Mouse (Mus musculus) limb, embryonic 13.5 days (tissue): Measurements from ENCODE around the gene Wdfy1. TPM values are rescaled to one million over a fixed set of nuclear protein-coding genes. Genes with fewer than 3 reads are reported as not detected.

ENCODE experiments used
- ATAC-seq: fragments of 200-750 bp; cut with Nextera tagmentation; 2 replicates; pipeline ENCODE4 v1.8.0; 2017; ENCODE audit warnings: low read depth, moderate number of reproducible peaks, moderate TSS enrichment; ENCODE audit not compliant: low FRiP score
- H3K27ac ChIP-seq: fragments of 300-500 bp; sonication (generic); 2 replicates; pipeline ENCODE4 v1.5.1; 2015; ENCODE audit warnings: inconsistent platforms, mild to moderate bottlenecking, moderate library complexity
- H3K27me3 ChIP-seq: fragments of 300-500 bp; sonication (generic); 2 replicates; pipeline ENCODE4 v1.6.1; 2015; ENCODE audit warnings: mild to moderate bottlenecking, inconsistent platforms
- H3K36me3 ChIP-seq: fragments of 300-500 bp; sonication (generic); 2 replicates; pipeline ENCODE4 v1.6.1; 2015; ENCODE audit warnings: inconsistent platforms, mild to moderate bottlenecking, moderate library complexity
- H3K4me1 ChIP-seq: fragments of 300-500 bp; sonication (generic); 2 replicates; pipeline ENCODE4 v1.6.1; 2015; ENCODE audit warnings: inconsistent platforms
- H3K4me2 ChIP-seq: fragments of 300-500 bp; sonication (generic); replicated peaks from 2 replicates; pipeline ENCODE4 v1.6.1; 2015; ENCODE audit warnings: inconsistent platforms, mild to moderate bottlenecking, moderate library complexity
- H3K4me3 ChIP-seq: fragments of 300-500 bp; sonication (generic); 2 replicates; pipeline ENCODE4 v1.5.1; 2015; ENCODE audit warnings: moderate library complexity, mild to moderate bottlenecking, inconsistent platforms
- H3K9ac ChIP-seq: fragments of 300-500 bp; sonication (generic); 2 replicates; pipeline ENCODE4 v1.6.1; 2015; ENCODE audit warnings: mild to moderate bottlenecking, inconsistent platforms
- H3K9me3 ChIP-seq: fragments of 300-500 bp; sonication (generic); 2 replicates; pipeline ENCODE4 v1.6.1; 2016; ENCODE audit warnings: inconsistent platforms
- WGBS: fragments of 180-500 bp; shearing (Covaris S2); methylation state at CpG from one replicate; pipeline ENCODE4 v1.1.7; 2015; 5-methylcytosine and 5-hydroxymethylcytosine counted together
- polyA plus RNA-seq: library from polyadenylated mRNA; unstranded; fragments of >200 nt; fragmentation: Nextera tagmentation; extraction: Ambion mirVana; gene quantifications from 2 replicates; pipeline ENCODE4 v1.2.1, GENCODE M21; 2015

Wdfy1 gene
- polyA plus RNA-seq, 1 experiment from 2014 or later, result 39.1 TPM

- no peaks in the 10 kb centered on the region for H3K27me3 ChIP-seq
- no peaks in the 10 kb centered on the region for H3K4me1 ChIP-seq
- no peak overlapping the region for H3K27ac ChIP-seq
- no peak overlapping the region for H3K4me2 ChIP-seq
- 93% methylated on average over 2 of the region's 2 CpGs for WGBS
- no peak overlapping the region for H3K4me3 ChIP-seq
- no peak for ATAC-seq
- no peak overlapping the region for H3K9ac ChIP-seq
- no peaks in the 10 kb centered on the region for H3K9me3 ChIP-seq
- H3K36me3 ChIP-seq, result peaks cover 25% of the 10 kb centered on the region
These were observed 71.3 kb downstream of the Wdfy1 start for GRCm38 (mm10) chr1:79704672-79705071.

- Histone ChIP-seq H3K27me3 (no peaks in the 10 kb centered on the region), H3K9ac (no peak overlapping the region), H3K27ac (no peak overlapping the region), H3K4me1 (no peaks in the 10 kb centered on the region), H3K36me3 (peaks cover 25% of the 10 kb centered on the region), H3K4me3 (no peak overlapping the region), H3K9me3 (no peaks in the 10 kb centered on the region), H3K4me2 (no peak overlapping the region)
- 88% methylated on average over 8 of the region's 8 CpGs for WGBS
- no peak for ATAC-seq
These were observed 72.4 kb downstream of the Wdfy1 start for GRCm38 (mm10) chr1:79703520-79703919.

- Histone ChIP-seq H3K36me3 (no peaks in the 10 kb centered on the region), H3K9ac (no peak overlapping the region), H3K9me3 (no peaks in the 10 kb centered on the region), H3K27ac (no peak overlapping the region), H3K4me1 (peaks cover 13% of the 10 kb centered on the region; the same call in 1 of the 2 replicates), H3K4me2 (no peak overlapping the region), H3K27me3 (no peaks in the 10 kb centered on the region), H3K4me3 (no peak overlapping the region)
- 94% methylated on average over 2 of the region's 2 CpGs for WGBS
- ATAC-seq, result no peak
These were observed 77.4 kb downstream of the Wdfy1 start for GRCm38 (mm10) chr1:79698506-79698905.

- Histone ChIP-seq H3K4me3 (no peak overlapping the region), H3K4me1 (peaks cover 13% of the 10 kb centered on the region; the same call in 1 of the 2 replicates), H3K27me3 (no peaks in the 10 kb centered on the region), H3K4me2 (no peak overlapping the region), H3K27ac (peak overlapping the region; percentile 10; the same call in 1 of the 2 replicates), H3K9ac (no peak overlapping the region), H3K36me3 (no peaks in the 10 kb centered on the region), H3K9me3 (no peaks in the 10 kb centered on the region)
- WGBS, result 66% methylated on average over 9 of the region's 9 CpGs
- ATAC-seq, result peak; percentile 64; the same call in 1 of the 2 replicates
These were observed 78.6 kb downstream of the Wdfy1 start for GRCm38 (mm10) chr1:79697382-79697781.

- Histone ChIP-seq H3K9me3 (no peaks in the 10 kb centered on the region), H3K4me3 (no peak overlapping the region), H3K9ac (no peak overlapping the region), H3K4me2 (no peak overlapping the region), H3K4me1 (peaks cover 13% of the 10 kb centered on the region; the same call in 1 of the 2 replicates), H3K36me3 (no peaks in the 10 kb centered on the region), H3K27me3 (no peaks in the 10 kb centered on the region), H3K27ac (peak overlapping the region; percentile 10; the same call in 1 of the 2 replicates)
- 63% methylated on average over 5 of the region's 5 CpGs for WGBS
- peak; percentile 48; the same call in 1 of the 2 replicates for ATAC-seq
These were observed 79.0 kb downstream of the Wdfy1 start for GRCm38 (mm10) chr1:79696933-79697332.

GRCm38 (mm10) chr1:79692482-79692881 is 83.5 kb downstream of the Wdfy1 start:
- Histone ChIP-seq H3K4me2 (no peak overlapping the region), H3K36me3 (no peaks in the 10 kb centered on the region), H3K27me3 (no peaks in the 10 kb centered on the region), H3K4me3 (no peak overlapping the region), H3K27ac (no peak overlapping the region), H3K9me3 (no peaks in the 10 kb centered on the region), H3K4me1 (peaks cover 6% of the 10 kb centered on the region; the same call in 1 of the 2 replicates), H3K9ac (no peak overlapping the region)
- ATAC-seq, result no peak
- WGBS, result 84% methylated on average over 3 of the region's 3 CpGs

GRCm38 (mm10) chr1:79687254-79687653 is 88.7 kb downstream of the Wdfy1 start:
- no peaks in the 10 kb centered on the region for H3K36me3 ChIP-seq
- H3K4me1 ChIP-seq, result no peaks in the 10 kb centered on the region
- no peak overlapping the region for H3K4me3 ChIP-seq
- WGBS, result 82% methylated on average over 1 of the region's 1 CpGs
- no peaks in the 10 kb centered on the region for H3K9me3 ChIP-seq
- H3K9ac ChIP-seq, result no peak overlapping the region
- no peak overlapping the region for H3K27ac ChIP-seq
- H3K27me3 ChIP-seq, result no peaks in the 10 kb centered on the region
- no peak overlapping the region for H3K4me2 ChIP-seq
- no peak for ATAC-seq

GRCm38 (mm10) chr1:79684027-79684426 is 91.9 kb downstream of the Wdfy1 start:
- no peak for ATAC-seq
- H3K9ac ChIP-seq, result no peak overlapping the region

GRCm38 (mm10) chr1:79682936-79683335 is 93.0 kb downstream of the Wdfy1 start:
- no peaks in the 10 kb centered on the region for H3K27me3 ChIP-seq
- H3K4me3 ChIP-seq, result no peak overlapping the region
- no peaks in the 10 kb centered on the region for H3K9me3 ChIP-seq
- H3K9ac ChIP-seq, result no peak overlapping the region
- ATAC-seq, result no peak
- WGBS, result 13% methylated on average over 5 of the region's 5 CpGs
- no peaks in the 10 kb centered on the region for H3K36me3 ChIP-seq
- H3K4me2 ChIP-seq, result no peak overlapping the region
- H3K4me1 ChIP-seq, result no peaks in the 10 kb centered on the region
- H3K27ac ChIP-seq, result no peak overlapping the region

More at GRCm38 (mm10) chr1:79684027-79684426, 91.9 kb downstream of the Wdfy1 start:
- no peak overlapping the region for H3K27ac ChIP-seq
- no peak overlapping the region for H3K4me2 ChIP-seq
- no peak overlapping the region for H3K4me3 ChIP-seq
- no peaks in the 10 kb centered on the region for H3K4me1 ChIP-seq
- H3K9me3 ChIP-seq, result no peaks in the 10 kb centered on the region
- H3K36me3 ChIP-seq, result no peaks in the 10 kb centered on the region
- no peaks in the 10 kb centered on the region for H3K27me3 ChIP-seq

- Histone ChIP-seq H3K4me3 (no peak overlapping the region), H3K4me1 (no peaks in the 10 kb centered on the region), H3K27me3 (no peaks in the 10 kb centered on the region), H3K4me2 (no peak overlapping the region), H3K9ac (no peak overlapping the region), H3K9me3 (no peaks in the 10 kb centered on the region), H3K36me3 (no peaks in the 10 kb centered on the region), H3K27ac (no peak overlapping the region)
- WGBS, result 77% methylated on average over 3 of the region's 3 CpGs
- no peak for ATAC-seq
These were observed 95.2 kb downstream of the Wdfy1 start for GRCm38 (mm10) chr1:79680777-79681176.

- Histone ChIP-seq H3K27ac (no peak overlapping the region), H3K9me3 (no peaks in the 10 kb centered on the region), H3K4me2 (no peak overlapping the region), H3K4me1 (no peaks in the 10 kb centered on the region), H3K36me3 (no peaks in the 10 kb centered on the region), H3K4me3 (no peak overlapping the region), H3K27me3 (peaks cover 8% of the 10 kb centered on the region), H3K9ac (no peak overlapping the region)
- 81% methylated on average over 8 of the region's 8 CpGs for WGBS
- no peak for ATAC-seq
These were observed 97.7 kb downstream of the Wdfy1 start for GRCm38 (mm10) chr1:79678117-79678684.

- WGBS, result 31% methylated on average over 4 of the region's 4 CpGs
- ATAC-seq, result no peak
- Histone ChIP-seq H3K4me1 (peaks cover 2% of the 10 kb centered on the region; the same call in 1 of the 2 replicates), H3K27ac (no peak overlapping the region), H3K27me3 (peaks cover 15% of the 10 kb centered on the region), H3K4me2 (no peak overlapping the region), H3K4me3 (no peak overlapping the region), H3K9me3 (no peaks in the 10 kb centered on the region), H3K9ac (no peak overlapping the region), H3K36me3 (no peaks in the 10 kb centered on the region)
These were observed 100.2 kb downstream of the Wdfy1 start for GRCm38 (mm10) chr1:79675716-79676115.
